Mouse (Mus musculus): ENCODE measurements around the gene Btd.
"Not testable (repeated sequence)": the region's sequence is repeated elsewhere in the genome, so short reads cannot be mapped to it uniquely, and the experiment has no call there.

Btd gene

GRCm38 (mm10) chr14:31640890-31641505 lies at the start of gene Btd, which contains the start of gene Hacl1:
TSS of gene Btd (plus strand) at chr14:31641028.
TSS of gene Hacl1 (minus strand) at chr14:31641286.
- DNase-seq (ENCODE audit: low spot score), result peak; percentile 96

GRCm38 (mm10) chr14:31591243-31591642 lies 49.6 kb upstream of the Btd start, which contains the start of gene Colq:
TSS of gene Colq (minus strand) at chr14:31591343.
- no peak for DNase-seq (ENCODE audit: low spot score)

- no peak for DNase-seq (ENCODE audit: low spot score)
These were observed 47.8 kb upstream of the Btd start for GRCm38 (mm10) chr14:31593036-31593435.

- DNase-seq (ENCODE audit: low spot score), result no peak
These were observed 46.1 kb upstream of the Btd start for GRCm38 (mm10) chr14:31594693-31595092.

- DNase-seq (ENCODE audit: low spot score), result no peak
These were observed 44.4 kb upstream of the Btd start for GRCm38 (mm10) chr14:31596408-31596807.

- no peak for DNase-seq (ENCODE audit: low spot score)
These were observed 43.4 kb upstream of the Btd start for GRCm38 (mm10) chr14:31597446-31597845.

GRCm38 (mm10) chr14:31601908-31602615 lies 38.8 kb upstream of the Btd start:
- DNase-seq (ENCODE audit: low spot score), result no peak

GRCm38 (mm10) chr14:31602616-31602979 lies 38.2 kb upstream of the Btd start:
- not testable (repeated sequence) for DNase-seq (ENCODE audit: low spot score)

GRCm38 (mm10) chr14:31604916-31605315 lies 35.9 kb upstream of the Btd start:
- peak; percentile 30 for DNase-seq (ENCODE audit: low spot score)

- DNase-seq (ENCODE audit: low spot score), result no peak
These were observed 35.3 kb upstream of the Btd start for GRCm38 (mm10) chr14:31605514-31605913.

- DNase-seq (ENCODE audit: low spot score), result no peak
These were observed 28.8 kb upstream of the Btd start for GRCm38 (mm10) chr14:31611986-31612385.

GRCm38 (mm10) chr14:31613671-31614070 lies 27.2 kb upstream of the Btd start:
- DNase-seq (ENCODE audit: low spot score), result no peak

- no peak for DNase-seq (ENCODE audit: low spot score)
These were observed 23.6 kb upstream of the Btd start for GRCm38 (mm10) chr14:31617204-31617603.

GRCm38 (mm10) chr14:31617997-31618396 lies 22.8 kb upstream of the Btd start:
- no peak for DNase-seq (ENCODE audit: low spot score)

GRCm38 (mm10) chr14:31620591-31621223 lies 20.1 kb upstream of the Btd start:
- no peak for DNase-seq (ENCODE audit: low spot score)

GRCm38 (mm10) chr14:31622748-31623147 lies 18.1 kb upstream of the Btd start:
- DNase-seq (ENCODE audit: low spot score), result no peak

GRCm38 (mm10) chr14:31630677-31631076 lies 10.2 kb upstream of the Btd start:
- DNase-seq (ENCODE audit: low spot score), result no peak

- no peak for DNase-seq (ENCODE audit: low spot score)
These were observed 410 bp upstream of the Btd start, which contains the start of gene Gm49387 for GRCm38 (mm10) chr14:31640346-31640889. TSS of gene Gm49387 (minus strand) at chr14:31640878.

GRCm38 (mm10) chr14:31641506-31642155 lies 803 bp downstream of the Btd start:
- peak; percentile 58 for DNase-seq (ENCODE audit: low spot score)

GRCm38 (mm10) chr14:31644183-31644830 lies 3.5 kb downstream of the Btd start:
- no peak for DNase-seq (ENCODE audit: low spot score)

GRCm38 (mm10) chr14:31644931-31645547 lies 4.2 kb downstream of the Btd start:
- peak; percentile 45 for DNase-seq (ENCODE audit: low spot score)

Measured in yolk sac, embryonic 10.5 days (tissue).